Mouse (Mus musculus): ENCODE measurements around the gene Slc31a1.

Slc31a1 gene

DNA sequence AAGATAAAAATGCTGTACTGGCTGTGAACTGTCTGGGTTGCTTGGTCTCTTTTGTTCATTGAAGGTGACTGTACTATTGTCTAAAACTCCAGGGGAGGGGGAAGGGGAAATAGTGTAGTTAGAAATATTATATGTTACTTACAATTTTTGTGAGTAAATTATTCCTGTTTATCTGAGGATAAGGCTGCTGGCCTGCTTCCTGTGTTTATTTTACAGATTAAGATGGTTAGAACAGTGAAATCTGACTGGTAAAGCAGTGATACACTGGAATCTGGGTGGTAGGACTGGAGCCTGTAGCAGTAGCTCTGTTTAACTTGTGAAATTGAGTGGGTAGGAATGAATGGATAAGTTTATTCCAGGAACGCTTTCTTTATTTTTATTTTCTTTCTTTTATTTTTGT lies 1.5 kb downstream of the Slc31a1 start:
- no peak for DNase-seq (ENCODE audit: low read depth in 2 of 2, low spot score in 2 of 2)

DNA sequence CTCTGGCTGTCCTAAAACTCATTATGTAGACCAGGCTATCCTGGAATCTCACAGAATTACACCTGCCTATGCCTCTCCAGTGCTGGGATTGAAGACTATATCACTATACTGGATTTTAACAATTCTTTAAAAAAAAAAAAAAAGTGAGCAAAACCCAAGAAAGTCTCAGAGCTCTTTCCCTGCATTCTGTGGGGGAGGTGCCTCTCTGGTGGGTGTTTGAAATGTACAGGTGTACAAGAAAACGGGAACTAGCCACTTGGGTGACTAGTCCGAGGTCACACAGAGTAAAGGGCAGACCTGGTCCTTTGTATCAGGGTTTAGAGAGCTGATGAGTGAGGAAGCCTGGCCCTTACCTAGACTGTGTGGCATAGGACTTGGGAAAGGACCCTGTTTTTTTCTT lies 1.9 kb downstream of the Slc31a1 start:
- no peak for DNase-seq (ENCODE audit: low read depth in 2 of 2, low spot score in 2 of 2)

DNA sequence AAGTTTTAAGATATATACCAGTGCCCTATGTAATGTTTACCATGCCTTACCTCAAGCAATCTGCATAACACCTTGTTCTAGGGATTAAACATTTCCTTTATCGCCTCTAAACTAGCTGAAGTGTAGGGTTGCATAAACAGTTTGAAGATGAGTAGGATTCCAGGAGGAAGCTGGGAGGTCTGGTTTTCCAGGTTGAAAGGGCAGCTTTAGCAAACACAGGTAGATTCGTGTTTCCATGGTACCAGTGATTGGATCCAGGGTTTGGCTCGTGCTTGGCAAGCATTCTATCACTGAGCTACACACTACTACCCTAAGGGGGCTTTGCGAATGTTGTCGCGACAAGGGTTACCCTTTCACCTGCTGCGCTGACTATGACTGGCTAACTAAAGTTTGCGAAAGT lies 3.8 kb downstream of the Slc31a1 start:
- no peak for DNase-seq (ENCODE audit: low read depth in 2 of 2, low spot score in 2 of 2)

DNA sequence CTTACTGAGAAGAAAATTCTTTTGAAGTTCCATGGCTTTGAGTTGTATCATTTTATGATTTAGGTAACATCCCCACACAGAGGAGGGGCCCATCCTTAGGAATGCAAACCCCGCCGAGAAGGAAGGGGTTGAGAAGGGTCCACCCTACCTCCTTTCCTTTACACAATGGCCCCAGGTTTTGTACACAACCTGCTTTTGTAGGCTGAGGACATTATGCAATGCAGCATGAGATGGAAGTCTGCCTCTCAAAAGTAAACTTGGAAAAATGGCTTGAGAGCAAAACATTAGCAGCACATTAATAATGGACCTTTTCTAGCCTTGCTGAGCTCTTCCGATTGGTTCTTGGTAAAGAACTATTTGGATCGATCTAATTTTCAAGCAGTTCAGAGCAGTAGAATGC lies 5.8 kb downstream of the Slc31a1 start:
- DNase-seq (ENCODE audit: low read depth in 2 of 2, low spot score in 2 of 2): no peak

DNA sequence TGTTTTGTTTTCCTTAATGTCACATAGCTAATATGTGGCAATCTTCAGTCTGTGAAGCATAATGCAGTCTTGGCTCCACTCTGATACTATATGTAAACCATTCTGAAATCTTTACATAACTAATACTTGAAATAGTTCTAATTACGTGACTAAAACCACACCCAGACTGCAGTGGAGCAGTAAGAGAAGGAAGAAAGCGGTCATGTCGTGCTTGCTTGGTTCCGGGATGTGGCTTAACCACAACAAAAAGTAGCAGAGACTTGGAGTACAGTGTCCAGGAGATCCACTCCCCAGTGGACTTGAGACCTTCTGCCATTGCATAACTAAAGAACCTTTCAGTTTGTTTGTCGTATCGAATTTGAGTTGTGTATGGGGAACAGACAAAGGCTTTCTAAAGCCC lies 7.1 kb downstream of the Slc31a1 start:
- DNase-seq (ENCODE audit: low read depth in 2 of 2, low spot score in 2 of 2): no peak

DNA sequence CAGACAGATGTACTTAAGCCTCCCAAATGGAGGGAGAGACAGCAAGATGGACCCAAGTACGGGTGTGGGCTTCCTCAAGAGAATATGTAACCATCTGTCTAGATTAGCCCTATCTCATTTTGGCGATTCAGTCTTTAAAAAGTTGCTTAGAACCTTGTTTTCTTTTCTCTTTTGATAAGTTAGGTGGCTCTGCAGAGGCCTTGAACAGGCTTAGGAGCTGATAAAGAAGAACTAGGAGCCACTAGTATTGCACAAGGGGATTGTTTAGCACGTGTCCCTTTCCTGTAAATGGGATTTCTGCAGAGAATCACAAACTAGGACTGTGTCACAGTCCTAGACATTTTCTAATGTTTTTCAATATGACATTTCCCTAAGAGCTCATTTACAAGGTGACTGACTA lies 8.6 kb downstream of the Slc31a1 start:
- no peak for DNase-seq (ENCODE audit: low read depth in 2 of 2, low spot score in 2 of 2)

DNA sequence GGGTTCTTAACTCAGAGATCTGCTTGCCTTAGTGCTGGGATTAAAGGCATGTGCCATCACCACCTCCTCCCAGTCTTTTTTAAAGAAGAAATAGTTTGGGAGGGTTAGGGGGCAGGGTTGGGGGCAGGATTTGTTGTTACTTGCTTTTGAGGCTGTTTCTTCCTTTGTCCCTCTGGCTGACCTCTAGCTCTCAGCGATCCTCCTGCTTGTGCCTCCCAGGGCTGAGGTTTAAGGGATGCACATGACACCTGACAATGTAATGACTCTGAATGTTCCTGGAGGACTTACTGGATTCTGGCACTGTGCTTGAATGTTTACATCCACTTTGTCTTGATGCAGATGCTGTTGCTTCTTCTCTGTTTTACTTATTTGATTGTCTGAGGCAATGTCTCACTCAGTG lies 11.9 kb downstream of the Slc31a1 start:
- no peak for DNase-seq (ENCODE audit: low read depth in 2 of 2, low spot score in 2 of 2)

DNA sequence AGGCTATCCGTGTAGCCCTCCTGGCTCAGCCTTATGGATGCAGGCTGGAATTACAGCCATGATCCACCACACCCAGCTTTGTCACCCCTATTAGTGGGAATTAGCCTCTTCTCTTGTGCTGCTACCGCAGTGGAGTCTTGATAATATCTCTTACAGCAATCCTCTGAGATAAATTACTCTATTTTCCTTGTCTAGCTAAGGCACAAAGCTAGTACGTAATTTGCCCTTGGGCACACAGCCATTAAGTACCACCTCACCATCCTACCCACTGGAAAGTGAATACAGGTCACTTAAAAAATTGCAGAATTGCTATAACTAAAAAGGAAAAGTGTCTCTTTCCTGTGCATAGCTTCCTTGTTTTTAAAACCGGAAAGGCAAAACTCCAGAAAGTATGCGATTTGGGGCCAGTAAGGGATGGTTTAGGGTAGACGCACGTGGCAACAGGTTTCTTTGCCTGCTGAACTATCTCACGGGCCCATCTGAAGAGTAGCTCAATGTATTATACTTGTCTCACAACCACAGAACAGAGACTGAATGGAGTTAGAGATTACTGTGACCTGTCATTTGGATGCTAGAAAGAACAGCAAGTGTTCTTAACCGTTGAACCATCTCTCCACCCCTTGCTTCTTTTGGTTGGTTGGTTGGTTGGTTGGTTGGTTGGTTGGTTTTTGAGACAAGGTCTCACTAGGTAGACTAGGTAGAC lies 12.4 kb downstream of the Slc31a1 start:
- DNase-seq (ENCODE audit: low read depth in 2 of 2, low spot score in 2 of 2): no peak

DNA sequence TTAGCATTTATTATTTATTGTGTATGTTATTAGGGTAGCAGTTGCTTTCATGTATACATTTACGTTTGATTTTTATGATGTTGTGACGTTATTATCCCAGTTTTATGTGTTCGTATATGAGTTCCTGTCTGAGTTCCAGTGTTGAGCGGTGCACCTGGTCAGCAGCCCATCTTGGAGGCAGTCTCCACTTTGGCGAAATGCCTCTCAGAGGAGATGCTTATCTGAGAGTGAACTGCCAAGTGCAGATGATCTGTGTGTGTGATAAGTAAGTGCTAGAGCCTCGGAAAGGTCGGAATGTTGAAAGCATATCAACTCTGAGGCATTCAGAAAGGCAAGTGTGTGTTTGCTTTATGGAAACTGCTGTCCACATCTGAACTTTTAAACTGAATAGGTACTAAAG lies 13.1 kb downstream of the Slc31a1 start:
- no peak for DNase-seq (ENCODE audit: low read depth in 2 of 2, low spot score in 2 of 2)

DNA sequence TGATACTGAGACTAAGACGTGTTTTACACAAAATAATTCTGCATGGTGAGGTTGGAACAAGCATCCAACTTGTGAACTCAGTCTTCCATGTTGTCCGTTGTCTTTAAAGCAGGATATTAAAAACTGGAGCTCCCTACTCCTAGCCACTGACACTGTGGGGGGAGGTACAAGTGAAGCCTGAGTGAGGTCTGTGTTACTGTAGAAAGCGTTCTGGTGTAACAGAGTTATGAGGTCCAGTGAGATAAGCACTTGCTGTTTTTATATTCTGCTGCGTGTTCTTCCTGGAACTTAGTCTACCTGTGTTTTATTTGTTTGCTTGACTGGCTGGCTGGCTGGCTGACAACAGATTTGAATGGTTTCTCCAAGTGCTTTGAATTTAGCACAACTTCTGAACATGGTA lies 13.8 kb downstream of the Slc31a1 start:
- DNase-seq (ENCODE audit: low read depth in 2 of 2, low spot score in 2 of 2): no peak

DNA sequence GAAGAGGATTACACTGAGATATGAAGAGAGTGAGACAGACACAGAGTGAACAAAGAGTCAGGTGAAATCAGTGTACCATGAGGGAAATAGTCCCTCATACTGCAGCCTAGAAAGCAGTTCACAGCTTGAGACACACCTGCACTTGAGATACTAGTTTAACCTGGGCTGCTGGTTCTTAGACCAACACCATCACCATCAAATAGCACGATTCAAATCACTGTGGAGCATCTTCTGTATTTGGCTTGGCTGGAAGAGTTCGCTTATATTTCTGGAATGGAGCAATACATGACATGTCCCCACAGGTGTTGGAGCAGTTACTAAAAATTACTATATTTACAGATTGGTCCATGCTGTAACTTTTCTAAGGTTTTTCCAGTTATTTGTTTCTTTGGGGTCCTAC lies 15.6 kb downstream of the Slc31a1 start:
- no peak for DNase-seq (ENCODE audit: low read depth in 2 of 2, low spot score in 2 of 2)

DNA sequence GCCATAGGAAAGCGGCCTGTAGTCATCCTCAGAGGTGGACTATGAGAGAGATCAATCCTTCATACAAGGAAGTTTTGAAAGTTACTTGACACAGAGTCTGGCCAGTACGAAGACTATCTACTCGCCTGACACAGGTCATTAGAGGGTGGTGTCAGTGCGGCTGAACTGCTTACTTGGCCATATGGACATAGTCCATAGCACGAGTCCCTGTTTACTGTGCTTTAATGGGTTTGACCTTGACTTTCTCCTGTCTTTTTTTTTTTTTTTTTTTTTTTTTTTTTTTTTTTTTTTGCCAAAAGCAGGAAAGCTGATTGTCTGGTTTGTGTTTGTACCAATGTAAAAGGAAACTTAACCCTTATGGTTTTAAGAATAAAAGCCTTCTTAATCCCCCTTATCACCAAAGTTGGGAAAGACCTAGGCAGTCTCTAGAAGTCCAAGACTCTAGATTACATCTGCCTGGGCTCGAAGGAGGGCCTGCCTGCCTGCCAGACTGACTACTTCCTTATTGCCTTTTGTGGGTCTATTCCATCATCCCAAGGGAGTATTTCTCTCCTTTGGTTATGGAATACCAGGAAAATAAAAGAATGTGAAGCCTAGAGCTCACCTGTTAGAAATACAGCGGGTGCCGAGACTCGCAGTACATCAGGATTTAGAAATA lies 19.3 kb downstream of the Slc31a1 start:
- no peak for DNase-seq (ENCODE audit: low read depth in 2 of 2, low spot score in 2 of 2)

DNA sequence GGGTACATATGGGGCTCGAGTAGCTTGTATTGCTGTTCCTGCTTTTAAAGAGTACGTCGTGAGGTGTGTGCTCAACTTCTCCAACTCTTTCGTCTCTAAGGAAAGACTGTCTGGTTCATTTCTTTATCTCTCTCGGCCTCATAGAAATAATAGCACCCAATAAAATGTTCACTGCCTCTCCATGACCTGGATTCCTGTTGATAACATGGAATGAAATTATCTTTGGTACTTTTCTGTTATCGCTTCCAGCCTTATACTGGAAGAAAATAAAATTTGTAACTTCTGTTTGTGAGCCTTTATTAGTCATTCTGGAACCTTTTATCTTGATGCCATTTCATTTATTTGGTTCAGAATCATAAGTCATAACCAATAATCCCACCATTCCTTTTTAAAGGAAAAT lies 22.7 kb downstream of the Slc31a1 start:
- DNase-seq (ENCODE audit: low read depth in 2 of 2, low spot score in 2 of 2): no peak

DNA sequence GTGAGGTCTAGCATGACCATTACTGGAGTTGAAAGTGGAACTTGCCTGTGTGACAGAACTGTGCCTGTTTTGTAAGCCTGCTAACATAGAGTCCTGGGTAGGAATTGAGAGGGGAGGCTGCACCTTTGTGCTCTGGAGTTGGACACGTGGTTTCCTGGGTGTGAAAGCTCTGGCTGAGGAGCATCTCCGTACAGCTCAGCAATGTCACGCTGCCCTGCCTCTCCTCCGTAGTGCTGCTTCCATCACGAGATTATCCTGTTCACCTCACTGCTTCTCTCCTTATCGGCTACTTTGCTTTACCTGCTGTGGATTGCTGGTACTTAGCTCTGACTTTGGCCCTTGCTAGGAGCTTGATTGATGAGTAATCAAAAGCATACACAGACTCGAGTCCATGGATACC lies 23.2 kb downstream of the Slc31a1 start:
- no peak for DNase-seq (ENCODE audit: low read depth in 2 of 2, low spot score in 2 of 2)

DNA sequence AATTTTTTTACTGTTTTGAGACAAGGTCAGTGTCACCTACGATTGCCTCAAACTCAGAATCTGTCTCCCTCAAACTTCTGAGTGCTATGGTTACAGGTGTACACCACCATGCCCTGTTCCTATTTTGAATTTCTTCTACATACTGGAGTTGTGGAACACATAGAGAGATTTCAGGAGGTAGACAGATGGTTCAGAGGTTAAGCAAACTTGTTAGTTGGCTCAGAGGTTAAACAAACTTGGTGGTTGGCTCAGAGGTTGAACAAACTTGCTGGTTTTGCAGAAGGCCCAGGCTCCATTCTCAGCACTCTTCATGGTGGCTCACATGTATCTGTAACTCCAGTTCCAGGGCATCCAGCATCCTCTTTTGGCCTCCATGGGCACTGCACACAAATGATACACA lies 23.6 kb downstream of the Slc31a1 start:
- DNase-seq (ENCODE audit: low read depth in 2 of 2, low spot score in 2 of 2): no peak

DNA sequence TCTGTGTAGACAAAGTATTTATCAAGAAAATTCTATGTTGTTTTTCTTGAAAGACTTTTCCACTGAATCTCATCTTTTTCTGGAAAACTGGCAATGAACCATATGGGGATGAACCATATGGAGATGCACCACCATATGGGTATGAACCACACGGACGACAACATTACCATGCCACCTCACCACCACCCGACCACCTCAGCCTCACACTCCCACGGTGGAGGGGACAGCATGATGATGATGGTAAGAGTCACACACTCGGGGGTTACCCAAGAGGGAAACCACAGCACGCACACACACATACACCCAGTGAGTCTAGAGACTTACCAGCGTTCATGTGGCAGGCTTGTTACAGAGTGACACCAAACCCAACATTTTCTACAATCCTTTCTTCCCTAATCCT lies 24.9 kb downstream of the Slc31a1 start:
- no peak for DNase-seq (ENCODE audit: low read depth in 2 of 2, low spot score in 2 of 2)

DNA sequence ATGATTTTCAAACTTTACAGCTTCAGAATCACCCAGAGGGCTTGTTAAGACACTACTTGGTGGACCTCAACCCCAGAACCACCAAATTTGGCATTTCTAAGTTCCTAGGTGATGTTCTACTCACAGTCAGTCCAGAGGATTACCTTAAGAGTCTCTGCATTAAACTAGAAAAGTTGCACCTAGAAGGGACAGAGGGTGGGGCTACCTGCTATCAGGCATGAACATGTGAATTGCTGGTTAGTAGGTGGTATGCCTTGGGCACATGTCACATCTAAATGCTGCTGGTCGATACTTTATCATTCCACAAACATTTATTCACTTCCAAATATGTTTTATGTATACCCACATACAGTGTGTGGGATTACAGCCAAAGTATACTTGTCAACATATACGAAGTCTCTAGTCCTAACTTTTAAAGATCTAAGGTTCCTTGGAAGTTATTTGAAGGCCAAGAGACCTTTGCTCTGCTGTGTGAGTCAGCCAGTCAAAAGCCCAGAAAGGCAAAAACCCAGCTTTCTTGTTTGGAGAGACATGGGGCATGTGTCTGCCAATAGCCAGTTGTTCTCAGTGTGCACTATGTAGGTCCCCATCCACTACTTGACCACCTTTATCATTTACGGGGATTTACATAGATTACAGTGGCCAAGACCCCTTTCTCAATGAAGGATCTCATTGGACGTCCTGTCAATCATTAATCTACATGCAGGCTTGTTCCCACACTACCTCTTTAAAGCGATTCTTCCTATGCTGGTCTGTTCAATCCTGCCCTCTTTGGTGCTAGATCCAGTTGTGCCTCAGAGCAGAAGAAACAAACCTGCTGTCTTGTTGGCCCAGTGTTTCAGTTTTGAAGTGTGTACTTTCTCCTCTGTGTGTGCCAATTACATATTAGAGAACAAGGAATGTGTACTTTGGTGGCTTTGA lies 29.3 kb downstream of the Slc31a1 start:
- DNase-seq (ENCODE audit: low read depth in 2 of 2, low spot score in 2 of 2): no peak

DNA sequence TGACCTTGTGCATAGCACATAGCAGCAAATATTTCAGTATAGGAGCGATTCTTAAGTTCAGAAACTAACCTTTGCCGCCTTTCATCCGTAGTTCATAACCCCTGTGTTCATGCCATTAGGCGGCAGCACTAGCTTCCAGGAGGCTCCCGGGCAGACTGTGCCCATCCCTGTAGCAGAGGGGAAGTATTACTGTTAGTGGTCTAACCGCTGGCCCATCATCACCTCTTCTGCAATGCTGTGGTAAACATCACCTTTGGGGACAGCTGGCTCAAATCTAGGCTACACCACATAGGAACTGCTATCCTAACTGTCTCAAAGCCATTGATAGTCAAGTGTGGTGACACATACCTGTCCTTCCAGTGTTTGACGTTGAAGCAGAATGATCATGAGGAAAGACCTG lies 31.4 kb downstream of the Slc31a1 start:
- no peak for DNase-seq (ENCODE audit: low read depth in 2 of 2, low spot score in 2 of 2)

DNA sequence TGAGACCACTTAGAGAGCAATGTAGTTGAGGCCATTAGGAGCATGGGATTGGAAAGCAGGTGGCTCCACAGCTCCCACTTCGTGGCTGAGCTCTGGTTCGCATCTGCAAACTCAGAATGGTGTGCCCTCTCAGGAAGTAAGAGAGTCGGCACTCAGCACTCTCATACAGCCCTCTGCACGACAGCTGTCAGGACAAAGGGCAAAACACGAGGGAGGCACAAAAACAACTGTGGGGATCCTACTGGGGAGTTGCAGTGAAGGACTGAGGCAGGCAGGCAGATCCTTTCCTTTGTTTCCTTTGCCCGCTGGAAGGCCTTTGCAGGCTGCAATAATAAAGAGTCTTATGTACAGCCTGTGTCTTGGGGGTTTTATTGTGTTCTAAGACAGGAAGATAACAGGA lies 32.9 kb downstream of the Slc31a1 start:
- DNase-seq (ENCODE audit: low read depth in 2 of 2, low spot score in 2 of 2): no peak

DNA sequence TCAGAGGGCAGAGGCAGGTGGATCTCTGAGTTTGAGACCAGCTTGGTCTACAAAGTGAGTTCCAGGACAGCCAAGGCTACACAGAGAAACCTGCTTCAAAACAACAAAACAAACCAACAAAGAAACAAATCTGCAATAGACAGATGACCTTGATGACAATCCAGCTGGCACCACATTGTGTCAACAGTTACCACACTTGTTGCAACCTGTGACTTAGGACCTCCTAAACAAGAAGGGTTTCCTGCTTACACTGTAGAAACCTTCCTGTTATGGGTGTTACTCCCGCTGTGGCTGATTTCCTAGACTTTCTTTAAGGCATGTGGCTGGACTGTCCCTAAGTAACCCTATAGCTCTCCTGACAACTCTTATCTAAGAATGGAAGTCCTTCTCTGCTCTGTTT lies 35.3 kb downstream of the Slc31a1 start:
- DNase-seq (ENCODE audit: low read depth in 2 of 2, low spot score in 2 of 2): no peak

DNA sequence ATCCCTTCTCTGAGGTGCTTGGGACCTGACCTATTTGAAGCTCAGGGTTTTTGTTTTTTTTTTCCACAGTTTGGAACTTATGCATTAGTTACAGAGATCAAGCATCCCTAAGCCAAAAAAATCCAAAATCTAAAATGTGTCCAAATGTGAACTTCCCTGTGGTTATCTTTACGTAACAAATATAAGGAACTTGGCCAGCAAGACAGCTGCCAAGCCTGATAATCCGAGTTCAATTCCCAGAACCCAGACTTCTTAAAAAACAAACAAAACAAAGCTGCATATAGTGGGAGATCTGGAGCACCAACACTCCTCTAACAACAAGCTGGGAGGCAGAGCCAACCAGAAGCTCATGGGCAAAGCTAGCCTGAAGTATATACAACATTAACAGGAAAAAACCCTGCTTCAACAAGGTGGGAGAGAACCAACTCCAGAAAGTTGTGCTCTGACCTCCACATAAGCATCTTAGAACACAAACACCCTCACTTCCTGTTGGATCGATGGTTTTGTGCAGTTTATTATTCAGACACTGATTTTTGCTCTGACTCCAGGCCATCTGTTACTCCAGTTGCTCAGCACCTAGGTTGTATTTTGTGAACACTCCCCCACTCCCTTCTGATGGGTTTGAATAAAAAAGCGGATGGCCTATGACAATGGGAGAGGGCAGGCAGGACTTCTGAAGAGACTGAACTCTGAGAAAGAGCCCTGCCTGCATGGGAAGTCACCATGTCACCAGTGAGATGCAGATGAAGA lies 37.3 kb downstream of the Slc31a1 start:
- no peak for DNase-seq (ENCODE audit: low read depth in 2 of 2, low spot score in 2 of 2)

Measured in CD8-positive naive resting alpha-beta T cell, adult 2 months (primary cell).